Mouse (Mus musculus): ENCODE measurements around the gene Tom1. TPM values are rescaled to one million over a fixed set of nuclear protein-coding genes. Genes with fewer than 3 reads are reported as not detected.

Tom1 gene
- polyA plus RNA-seq, 1 experiment = 0.33 TPM

- no peaks in the 10 kb centered on the region for H3K9me3 ChIP-seq (ENCODE audit: control insufficient read depth, low read length)
- no peak for TF ChIP-seq TAL1 (IDR thresholded peaks at IDR 0.05; ENCODE audit: low read length)
- TF ChIP-seq GATA1 (IDR thresholded peaks at IDR 0.05; ENCODE audit: low read length) = no peak
- peak overlapping the region; percentile 79 for H3K4me3 ChIP-seq (replicated peaks)
- peaks cover 20% of the 10 kb centered on the region for H3K4me1 ChIP-seq (ENCODE audit: control insufficient read depth)
- no peaks in the 10 kb centered on the region for H3K27me3 ChIP-seq (ENCODE audit: control insufficient read depth)
- H3K36me3 ChIP-seq (ENCODE audit: control insufficient read depth) = peaks cover 27% of the 10 kb centered on the region
Measured at GRCm38 (mm10) chr8:75034285-75034684, 780 bp downstream of the Tom1 start.

GRCm38 (mm10) chr8:75035640-75036039 lies 2.1 kb downstream of the Tom1 start:
- Histone ChIP-seq H3K4me1 (ENCODE audit: control insufficient read depth) (peaks cover 20% of the 10 kb centered on the region), H3K27me3 (ENCODE audit: control insufficient read depth) (no peaks in the 10 kb centered on the region), H3K4me3 (replicated peaks) (no peak overlapping the region), H3K36me3 (ENCODE audit: control insufficient read depth) (peaks cover 15% of the 10 kb centered on the region), H3K9me3 (ENCODE audit: control insufficient read depth, low read length) (no peaks in the 10 kb centered on the region)
- TF ChIP-seq TAL1 (IDR thresholded peaks at IDR 0.05; ENCODE audit: low read length) (no peak), GATA1 (IDR thresholded peaks at IDR 0.05; ENCODE audit: low read length) (no peak)

- no peak for TF ChIP-seq GATA1 (IDR thresholded peaks at IDR 0.05; ENCODE audit: low read length)
- TF ChIP-seq TAL1 (IDR thresholded peaks at IDR 0.05; ENCODE audit: low read length) = no peak
- H3K27me3 ChIP-seq (ENCODE audit: control insufficient read depth) = no peaks in the 10 kb centered on the region
- peaks cover 13% of the 10 kb centered on the region for H3K4me1 ChIP-seq (ENCODE audit: control insufficient read depth)
- no peaks in the 10 kb centered on the region for H3K9me3 ChIP-seq (ENCODE audit: control insufficient read depth, low read length)
- peaks cover 3% of the 10 kb centered on the region; the same call in 1 of the 2 replicates for H3K36me3 ChIP-seq (ENCODE audit: control insufficient read depth)
- H3K4me3 ChIP-seq (replicated peaks) = no peak overlapping the region
Measured at GRCm38 (mm10) chr8:75038497-75038896, 5.0 kb downstream of the Tom1 start.

- TF ChIP-seq TAL1 (IDR thresholded peaks at IDR 0.05; ENCODE audit: low read length) = no peak
- no peak for TF ChIP-seq GATA1 (IDR thresholded peaks at IDR 0.05; ENCODE audit: low read length)
- no peaks in the 10 kb centered on the region for H3K27me3 ChIP-seq (ENCODE audit: control insufficient read depth)
- H3K4me3 ChIP-seq (replicated peaks) = no peak overlapping the region
- H3K36me3 ChIP-seq (ENCODE audit: control insufficient read depth) = peaks cover 3% of the 10 kb centered on the region; the same call in 1 of the 2 replicates
- H3K4me1 ChIP-seq (ENCODE audit: control insufficient read depth) = peaks cover 6% of the 10 kb centered on the region
- H3K9me3 ChIP-seq (ENCODE audit: control insufficient read depth, low read length) = no peaks in the 10 kb centered on the region
Measured at GRCm38 (mm10) chr8:75039754-75040153, 6.2 kb downstream of the Tom1 start.

GRCm38 (mm10) chr8:75042171-75042570 lies 8.7 kb downstream of the Tom1 start:
- no peaks in the 10 kb centered on the region for H3K9me3 ChIP-seq (ENCODE audit: control insufficient read depth, low read length)
- no peak overlapping the region for H3K4me3 ChIP-seq (replicated peaks)
- no peaks in the 10 kb centered on the region for H3K27me3 ChIP-seq (ENCODE audit: control insufficient read depth)
- TF ChIP-seq GATA1 (IDR thresholded peaks at IDR 0.05; ENCODE audit: low read length) (no peak), TAL1 (IDR thresholded peaks at IDR 0.05; ENCODE audit: low read length) (no peak)
- peaks cover 2% of the 10 kb centered on the region; the same call in 1 of the 2 replicates for H3K4me1 ChIP-seq (ENCODE audit: control insufficient read depth)
- no peaks in the 10 kb centered on the region for H3K36me3 ChIP-seq (ENCODE audit: control insufficient read depth)

- no peak for TF ChIP-seq GATA1 (IDR thresholded peaks at IDR 0.05; ENCODE audit: low read length)
- TF ChIP-seq TAL1 (IDR thresholded peaks at IDR 0.05; ENCODE audit: low read length) = no peak
- no peaks in the 10 kb centered on the region for H3K4me1 ChIP-seq (ENCODE audit: control insufficient read depth)
- H3K27me3 ChIP-seq (ENCODE audit: control insufficient read depth) = no peaks in the 10 kb centered on the region
Measured at GRCm38 (mm10) chr8:75042974-75043373, 9.5 kb downstream of the Tom1 start.

GRCm38 (mm10) chr8:75046303-75046702 lies 12.8 kb downstream of the Tom1 start:
- no peaks in the 10 kb centered on the region for H3K4me1 ChIP-seq (ENCODE audit: control insufficient read depth)
- no peaks in the 10 kb centered on the region for H3K27me3 ChIP-seq (ENCODE audit: control insufficient read depth)
- no peak overlapping the region for H3K4me3 ChIP-seq (replicated peaks)
- no peaks in the 10 kb centered on the region for H3K36me3 ChIP-seq (ENCODE audit: control insufficient read depth)
- TF ChIP-seq TAL1 (IDR thresholded peaks at IDR 0.05; ENCODE audit: low read length) (no peak), GATA1 (IDR thresholded peaks at IDR 0.05; ENCODE audit: low read length) (no peak)
- H3K9me3 ChIP-seq (ENCODE audit: control insufficient read depth, low read length) = no peaks in the 10 kb centered on the region

More at GRCm38 (mm10) chr8:75042974-75043373, 9.5 kb downstream of the Tom1 start:
- Histone ChIP-seq H3K4me3 (replicated peaks) (no peak overlapping the region), H3K9me3 (ENCODE audit: control insufficient read depth, low read length) (no peaks in the 10 kb centered on the region), H3K36me3 (ENCODE audit: control insufficient read depth) (no peaks in the 10 kb centered on the region)

GRCm38 (mm10) chr8:75047784-75048183 lies 14.3 kb downstream of the Tom1 start:
- no peaks in the 10 kb centered on the region for H3K9me3 ChIP-seq (ENCODE audit: control insufficient read depth, low read length)
- no peaks in the 10 kb centered on the region for H3K4me1 ChIP-seq (ENCODE audit: control insufficient read depth)
- H3K4me3 ChIP-seq (replicated peaks) = no peak overlapping the region
- H3K36me3 ChIP-seq (ENCODE audit: control insufficient read depth) = peaks cover 3% of the 10 kb centered on the region; the same call in 1 of the 2 replicates
- no peaks in the 10 kb centered on the region for H3K27me3 ChIP-seq (ENCODE audit: control insufficient read depth)
- TF ChIP-seq GATA1 (IDR thresholded peaks at IDR 0.05; ENCODE audit: low read length) = no peak
- TF ChIP-seq TAL1 (IDR thresholded peaks at IDR 0.05; ENCODE audit: low read length) = no peak

- no peaks in the 10 kb centered on the region for H3K27me3 ChIP-seq (ENCODE audit: control insufficient read depth)
- TF ChIP-seq TAL1 (IDR thresholded peaks at IDR 0.05; ENCODE audit: low read length) (no peak), GATA1 (IDR thresholded peaks at IDR 0.05; ENCODE audit: low read length) (no peak)
- H3K4me1 ChIP-seq (ENCODE audit: control insufficient read depth) = no peaks in the 10 kb centered on the region
- peaks cover 14% of the 10 kb centered on the region for H3K36me3 ChIP-seq (ENCODE audit: control insufficient read depth)
- no peaks in the 10 kb centered on the region for H3K9me3 ChIP-seq (ENCODE audit: control insufficient read depth, low read length)
- no peak overlapping the region for H3K4me3 ChIP-seq (replicated peaks)
Measured at GRCm38 (mm10) chr8:75053342-75053741, 19.8 kb downstream of the Tom1 start.

GRCm38 (mm10) chr8:75055673-75056072 lies 22.2 kb downstream of the Tom1 start:
- Histone ChIP-seq H3K36me3 (ENCODE audit: control insufficient read depth) (peaks cover 22% of the 10 kb centered on the region), H3K27me3 (ENCODE audit: control insufficient read depth) (no peaks in the 10 kb centered on the region), H3K4me3 (replicated peaks) (no peak overlapping the region), H3K9me3 (ENCODE audit: control insufficient read depth, low read length) (no peaks in the 10 kb centered on the region), H3K4me1 (ENCODE audit: control insufficient read depth) (no peaks in the 10 kb centered on the region)
- no peak for TF ChIP-seq TAL1 (IDR thresholded peaks at IDR 0.05; ENCODE audit: low read length)
- no peak for TF ChIP-seq GATA1 (IDR thresholded peaks at IDR 0.05; ENCODE audit: low read length)
